Mouse (Mus musculus): ENCODE results near the gene Col16a1.

DNA sequence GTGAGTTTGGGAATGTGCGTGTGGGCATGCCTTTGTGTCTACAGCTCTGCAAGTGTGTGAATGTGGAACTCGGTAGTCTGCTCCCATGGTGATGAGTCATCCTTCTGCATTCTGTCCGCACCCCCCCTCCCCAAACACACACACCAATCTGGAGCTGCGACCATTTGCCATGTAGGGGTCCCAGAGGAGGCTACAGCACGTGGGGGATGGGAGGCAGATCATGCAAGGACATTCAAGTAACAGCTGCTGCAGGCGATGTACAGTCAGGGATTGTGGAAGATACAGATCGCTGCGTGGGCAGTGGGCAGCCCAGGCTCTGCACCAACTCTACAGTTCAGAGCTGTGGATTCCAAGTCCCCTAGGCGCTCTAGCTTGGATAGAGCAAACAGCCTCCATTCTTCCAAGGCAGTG is 93.4 kb downstream of the Col16a1 start:
- TF ChIP-seq GATA1 (IDR thresholded peaks at IDR 0.05; ENCODE audit: borderline replicate concordance, low read length), result no peak
- TF ChIP-seq CTCF (IDR thresholded peaks at IDR 0.05; ENCODE audit: low read depth, low read length), result no peak
- no peak for TF ChIP-seq TAL1 (conservative IDR thresholded peaks at IDR 0.05; ENCODE audit: low read depth, low read length)
- no peak for TF ChIP-seq POLR2AphosphoS5 (IDR thresholded peaks at IDR 0.05; ENCODE audit: insufficient replicate concordance, low read depth, low read length)
- TF ChIP-seq GATA2 (IDR thresholded peaks at IDR 0.05; ENCODE audit: borderline replicate concordance, low read depth, low read length), result no peak
